Mouse (Mus musculus): ENCODE data around the gene Ppp1r16b.

DNA sequence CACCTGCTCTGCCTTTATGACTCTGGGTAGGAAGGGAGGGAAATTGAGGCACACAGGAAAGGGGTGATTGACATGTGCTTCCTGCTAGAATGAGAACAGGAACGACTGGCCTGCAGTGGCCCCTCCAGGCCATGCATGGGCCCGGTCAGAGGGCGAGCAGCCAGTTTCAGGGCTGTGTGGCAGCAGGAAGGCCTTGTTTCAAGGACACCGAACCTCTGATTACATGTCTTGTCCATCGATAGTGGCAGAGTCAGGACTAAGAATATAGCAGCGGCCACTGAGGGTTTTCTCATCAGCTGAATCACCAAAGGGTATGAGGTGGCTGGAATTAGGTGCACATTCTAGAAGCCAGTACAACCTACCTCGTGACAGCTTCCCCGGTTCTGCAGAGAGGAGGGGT lies 109.7 kb downstream of the Ppp1r16b start:
- TF ChIP-seq CTCF (IDR thresholded peaks at IDR 0.05; ENCODE audit: low read depth, low read length) (no peak), POLR2A (IDR thresholded peaks at IDR 0.05; ENCODE audit: extremely low read depth, insufficient read depth, low read length) (no peak)
